Mouse (Mus musculus) heart, postnatal 14 days (tissue): ENCODE data around the gene Plgrkt. TPM values are rescaled to one million over a fixed set of nuclear protein-coding genes. Genes with fewer than 3 reads are reported as not detected.

Source experiments
- DNase-seq, 2 experiments: peaks; one replicate each; pipeline ENCODE4 v3.0.0; 2021 to 2022
- intact Hi-C: fragments of 180-260 bp; cut with DNase I; formaldehyde crosslinking; loops from one replicate; pipeline ENCODE4 v1.15.1; 2025
- total RNA-seq, 2 experiments: library from RNA; stranded (reverse); gene quantifications; 2 replicates each; pipeline ENCODE4 v1.2.3; 2021

Plgrkt gene
- total RNA-seq, 2 experiments from 2014 or later, result 28.9 to 30.4 TPM

DNA sequence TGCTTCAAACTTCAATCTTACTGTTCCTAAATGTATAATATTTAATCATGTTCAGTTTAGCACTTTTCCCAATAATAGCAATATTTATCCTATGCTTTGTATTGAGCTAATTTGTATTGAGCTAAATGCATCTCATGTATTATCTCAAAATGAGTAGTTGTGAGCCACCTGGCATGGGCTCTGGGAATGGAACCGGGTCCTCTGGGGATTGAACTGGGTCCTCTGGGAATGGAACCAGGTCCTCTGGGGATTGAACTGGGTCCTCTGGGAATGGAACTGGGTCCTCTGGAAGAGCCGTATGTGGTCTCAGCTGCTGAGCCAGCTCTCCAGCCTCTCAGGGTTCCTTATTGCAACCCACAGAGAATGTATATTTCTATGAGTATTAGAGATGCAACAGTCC lies 65.1 kb downstream of the Plgrkt start:
- DNase-seq, result no peak
- intact Hi-C loops, result no loop called here

DNA sequence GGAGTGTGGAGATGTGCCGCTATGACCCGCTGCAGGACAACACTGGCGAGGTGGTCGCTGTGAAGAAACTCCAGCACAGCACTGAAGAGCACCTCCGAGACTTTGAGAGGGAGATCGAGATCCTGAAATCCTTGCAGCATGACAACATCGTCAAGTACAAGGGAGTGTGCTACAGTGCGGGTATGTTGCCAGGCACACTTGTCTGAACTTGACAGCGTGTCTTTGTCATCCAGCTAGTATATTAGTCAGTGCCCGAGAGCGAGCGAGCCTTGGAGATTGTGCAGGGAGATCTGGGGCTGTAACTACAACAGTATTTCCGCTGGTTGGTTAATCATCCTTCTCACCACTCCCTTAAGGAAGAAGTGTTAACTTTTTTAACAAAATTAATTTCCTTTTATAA lies 66.3 kb downstream of the Plgrkt start:
- no peak for DNase-seq

More for the DNA sequence above, 66.3 kb downstream of the Plgrkt start:
- intact Hi-C loops, result no loop called here

Other genes with a start within 250 kb of the Plgrkt start
- 10 to 100 TPM; 14.5 to 15.2 TPM for gene Jak2, start 115.6 kb downstream of the Plgrkt start, total RNA-seq
- gene Insl6, start 42.0 kb downstream of the Plgrkt start, total RNA-seq, result under 1 TPM in 1 of 2 experiments, not detected in 1; 0.32 TPM
- not detected for gene Rln1, start 32.7 kb downstream of the Plgrkt start, total RNA-seq
- gene Cd274, start 65 bp upstream of the Plgrkt start, total RNA-seq, result 1 to 10 TPM in 1 of 2 experiments, under 1 TPM in 1; 0.84 to 1.5 TPM
- not detected for gene Pdcd1lg2, start 43.5 kb upstream of the Plgrkt start, total RNA-seq
- 10 to 100 TPM; 27.3 to 30.8 TPM for gene Ric1, start 154.9 kb upstream of the Plgrkt start, total RNA-seq